Mouse (Mus musculus): ENCODE results near the gene Ttc7b.

- TF ChIP-seq ZC3H11A (IDR thresholded peaks at IDR 0.05; ENCODE audit: borderline replicate concordance, low read depth, low read length) (no peak), ZNF384 (IDR thresholded peaks at IDR 0.05; ENCODE audit: low read depth, low read length) (no peak), MAFK (IDR thresholded peaks at IDR 0.05; ENCODE audit: insufficient read depth, low read depth, low read length) (no peak), CHD2 (IDR thresholded peaks at IDR 0.05; ENCODE audit: low read depth, low read length) (no peak), HCFC1 (IDR thresholded peaks at IDR 0.05; ENCODE audit: borderline replicate concordance, insufficient read depth, low read length) (no peak)
Measured at GRCm38 (mm10) chr12:100340901-100341460, 179.6 kb downstream of the Ttc7b start.
